Mouse (Mus musculus) limb, embryonic 12.5 days (tissue): ENCODE data around the gene Apln. TPM values are rescaled to one million over a fixed set of nuclear protein-coding genes. Genes with fewer than 3 reads are reported as not detected.

ENCODE experiments used
- ATAC-seq: fragments of 200-750 bp; cut with Nextera tagmentation; 2 replicates; pipeline ENCODE4 v1.8.0; 2017; ENCODE audit warnings: low read depth, moderate TSS enrichment; ENCODE audit not compliant: insufficient number of reproducible peaks, insufficient read depth, low FRiP score, low TSS enrichment
- H3K27ac ChIP-seq: fragments of 300-500 bp; sonication (generic); 2 replicates; pipeline ENCODE4 v1.5.1; 2016; ENCODE audit warnings: mild to moderate bottlenecking, moderate library complexity
- H3K27me3 ChIP-seq: fragments of 300-500 bp; sonication (generic); 2 replicates; pipeline ENCODE4 v1.6.1; 2016; ENCODE audit warnings: mild to moderate bottlenecking, moderate library complexity
- H3K36me3 ChIP-seq: fragments of 300-500 bp; sonication (generic); 2 replicates; pipeline ENCODE4 v1.6.1; 2016; ENCODE audit warnings: mild to moderate bottlenecking, moderate library complexity
- H3K4me1 ChIP-seq: fragments of 300-500 bp; sonication (generic); replicated peaks from 2 replicates; pipeline ENCODE4 v1.6.1; 2016
- H3K4me2 ChIP-seq: fragments of 300-500 bp; sonication (generic); 2 replicates; pipeline ENCODE4 v1.6.1; 2016; ENCODE audit warnings: mild to moderate bottlenecking, moderate library complexity
- H3K4me3 ChIP-seq: fragments of 300-500 bp; sonication (generic); replicated peaks from 2 replicates; pipeline ENCODE4 v1.5.1; 2016; ENCODE audit warnings: mild to moderate bottlenecking
- H3K9ac ChIP-seq: fragments of 300-500 bp; sonication (generic); replicated peaks from 2 replicates; pipeline ENCODE4 v1.6.1; 2016; ENCODE audit warnings: mild to moderate bottlenecking, moderate library complexity
- H3K9me3 ChIP-seq: fragments of 300-500 bp; sonication (generic); 2 replicates; pipeline ENCODE4 v1.6.1; 2016; ENCODE audit warnings: mild to moderate bottlenecking, moderate library complexity
- WGBS: fragments of 180-500 bp; shearing (Covaris S2); methylation state at CpG from one replicate; pipeline ENCODE4 v1.1.7; 2016; 5-methylcytosine and 5-hydroxymethylcytosine counted together
- polyA plus RNA-seq: library from polyadenylated mRNA; unstranded; fragments of >200 nt; fragmentation: Nextera tagmentation; extraction: Ambion mirVana; gene quantifications from 2 replicates; pipeline ENCODE4 v1.2.1, GENCODE M21; 2016

The Apln gene
- polyA plus RNA-seq, 1 experiment from 2014 or later, result 6.1 TPM

- Histone ChIP-seq H3K27me3 (peaks cover 7% of the 10 kb centered on the region), H3K27ac (no peak overlapping the region), H3K4me2 (no peak overlapping the region), H3K4me1 (no peaks in the 10 kb centered on the region), H3K9me3 (no peaks in the 10 kb centered on the region), H3K9ac (no peak overlapping the region), H3K36me3 (no peaks in the 10 kb centered on the region), H3K4me3 (no peak overlapping the region)
- no peak for ATAC-seq
- WGBS, result 63% methylated on average over 7 of the region's 7 CpGs
These were observed 17.6 kb downstream of the Apln start for GRCm38 (mm10) chrX:48016906-48017601.

GRCm38 (mm10) chrX:48011656-48012055 lies 23.0 kb downstream of the Apln start:
- Histone ChIP-seq H3K9me3 (no peaks in the 10 kb centered on the region), H3K27ac (no peak overlapping the region), H3K4me3 (no peak overlapping the region), H3K36me3 (no peaks in the 10 kb centered on the region), H3K27me3 (no peaks in the 10 kb centered on the region), H3K4me2 (no peak overlapping the region), H3K9ac (no peak overlapping the region), H3K4me1 (no peaks in the 10 kb centered on the region)
- no peak for ATAC-seq
- WGBS, result 97% methylated on average over 3 of the region's 3 CpGs

- no peaks in the 10 kb centered on the region for H3K27me3 ChIP-seq
- H3K9ac ChIP-seq, result no peak overlapping the region
- H3K9me3 ChIP-seq, result no peaks in the 10 kb centered on the region
- no peak overlapping the region for H3K27ac ChIP-seq
- 73% methylated on average over 8 of the region's 8 CpGs for WGBS
- no peaks in the 10 kb centered on the region for H3K36me3 ChIP-seq
- ATAC-seq, result no peak
- H3K4me3 ChIP-seq, result no peak overlapping the region
- no peak overlapping the region for H3K4me2 ChIP-seq
- no peaks in the 10 kb centered on the region for H3K4me1 ChIP-seq
These were observed 28.6 kb downstream of the Apln start for GRCm38 (mm10) chrX:48006062-48006461.

- H3K9me3 ChIP-seq, result no peaks in the 10 kb centered on the region
- no peak overlapping the region for H3K4me2 ChIP-seq
- H3K27ac ChIP-seq, result no peak overlapping the region
- no peaks in the 10 kb centered on the region for H3K27me3 ChIP-seq
- ATAC-seq, result no peak
- H3K4me1 ChIP-seq, result no peaks in the 10 kb centered on the region
- no peak overlapping the region for H3K4me3 ChIP-seq
- no peak overlapping the region for H3K9ac ChIP-seq
- 83% methylated on average over 1 of the region's 1 CpGs for WGBS
- no peaks in the 10 kb centered on the region for H3K36me3 ChIP-seq
These were observed 29.9 kb downstream of the Apln start for GRCm38 (mm10) chrX:48004786-48005185.

GRCm38 (mm10) chrX:48001151-48001550 lies 33.5 kb downstream of the Apln start:
- Histone ChIP-seq H3K4me2 (no peak overlapping the region), H3K4me1 (no peaks in the 10 kb centered on the region), H3K9me3 (no peaks in the 10 kb centered on the region), H3K36me3 (no peaks in the 10 kb centered on the region), H3K27me3 (no peaks in the 10 kb centered on the region), H3K4me3 (no peak overlapping the region), H3K9ac (no peak overlapping the region), H3K27ac (no peak overlapping the region)
- WGBS, result 53% methylated on average over 7 of the region's 7 CpGs
- no peak for ATAC-seq

GRCm38 (mm10) chrX:47998412-47998811 lies 36.2 kb downstream of the Apln start:
- H3K27ac ChIP-seq, result no peak overlapping the region
- no peaks in the 10 kb centered on the region for H3K4me1 ChIP-seq
- WGBS, result 89% methylated on average over 8 of the region's 8 CpGs
- H3K4me2 ChIP-seq, result no peak overlapping the region
- H3K27me3 ChIP-seq, result no peaks in the 10 kb centered on the region
- no peaks in the 10 kb centered on the region for H3K9me3 ChIP-seq
- H3K4me3 ChIP-seq, result no peak overlapping the region
- no peak for ATAC-seq
- no peaks in the 10 kb centered on the region for H3K36me3 ChIP-seq
- no peak overlapping the region for H3K9ac ChIP-seq

GRCm38 (mm10) chrX:47992606-47993005 lies 42.0 kb downstream of the Apln start:
- Histone ChIP-seq H3K4me1 (no peaks in the 10 kb centered on the region), H3K27ac (no peak overlapping the region), H3K9ac (no peak overlapping the region), H3K36me3 (no peaks in the 10 kb centered on the region), H3K4me3 (no peak overlapping the region), H3K9me3 (no peaks in the 10 kb centered on the region), H3K4me2 (no peak overlapping the region; the same call in 1 of the 2 replicates), H3K27me3 (no peaks in the 10 kb centered on the region)
- WGBS, result 19% methylated on average over 8 of the region's 8 CpGs
- no peak for ATAC-seq

GRCm38 (mm10) chrX:47988024-47988423 lies 46.6 kb downstream of the Apln start:
- no peaks in the 10 kb centered on the region for H3K36me3 ChIP-seq
- H3K27me3 ChIP-seq, result no peaks in the 10 kb centered on the region
- ATAC-seq, result no peak

GRCm38 (mm10) chrX:47985000-47985619 lies 49.5 kb downstream of the Apln start:
- Histone ChIP-seq H3K9me3 (no peaks in the 10 kb centered on the region), H3K36me3 (no peaks in the 10 kb centered on the region), H3K27ac (no peak overlapping the region), H3K4me2 (peak overlapping the region; percentile 47), H3K27me3 (no peaks in the 10 kb centered on the region), H3K4me3 (0 out of 2 replicates have a peak overlapping the region, but pooled peaks have one; percentile 19), H3K9ac (no peak overlapping the region), H3K4me1 (no peaks in the 10 kb centered on the region)
- 24% methylated on average over 19 of the region's 19 CpGs for WGBS
- no peak for ATAC-seq

More at GRCm38 (mm10) chrX:47988024-47988423, 46.6 kb downstream of the Apln start:
- H3K9me3 ChIP-seq, result no peaks in the 10 kb centered on the region
- WGBS, result 69% methylated on average over 8 of the region's 8 CpGs
- no peak overlapping the region for H3K9ac ChIP-seq
- H3K27ac ChIP-seq, result no peak overlapping the region
- no peak overlapping the region for H3K4me2 ChIP-seq
- H3K4me3 ChIP-seq, result no peak overlapping the region
- no peaks in the 10 kb centered on the region for H3K4me1 ChIP-seq

GRCm38 (mm10) chrX:47977078-47977477 lies 57.6 kb downstream of the Apln start:
- H3K4me1 ChIP-seq, result no peaks in the 10 kb centered on the region
- no peaks in the 10 kb centered on the region for H3K9me3 ChIP-seq
- no peaks in the 10 kb centered on the region for H3K36me3 ChIP-seq
- 86% methylated on average over 5 of the region's 5 CpGs for WGBS
- no peak overlapping the region for H3K4me3 ChIP-seq
- no peak overlapping the region for H3K9ac ChIP-seq
- H3K27ac ChIP-seq, result no peak overlapping the region
- no peak for ATAC-seq
- no peak overlapping the region for H3K4me2 ChIP-seq
- H3K27me3 ChIP-seq, result no peaks in the 10 kb centered on the region

- WGBS, result 82% methylated on average over 4 of the region's 4 CpGs
- ATAC-seq, result no peak
- no peak overlapping the region for H3K4me3 ChIP-seq
These were observed 58.1 kb downstream of the Apln start for GRCm38 (mm10) chrX:47976551-47976950.

More at GRCm38 (mm10) chrX:47976551-47976950, 58.1 kb downstream of the Apln start:
- H3K4me1 ChIP-seq, result no peaks in the 10 kb centered on the region
- no peaks in the 10 kb centered on the region for H3K9me3 ChIP-seq
- no peak overlapping the region for H3K9ac ChIP-seq
- no peaks in the 10 kb centered on the region for H3K27me3 ChIP-seq
- no peaks in the 10 kb centered on the region for H3K36me3 ChIP-seq
- no peak overlapping the region for H3K27ac ChIP-seq
- no peak overlapping the region for H3K4me2 ChIP-seq
